39 mouse cellular contexts compared by ENCODE assay signal in genomic region chr8:43163255-43163654, GRCm38 (mm10). TPM values are rescaled to one million over a fixed set of nuclear protein-coding genes. Genes with fewer than 3 reads are reported as not detected.
"Had no signal": no experiment of that assay in that cellular context is flagged by ENCODE, and none has a peak within 500 bp of the region (broad histone marks: within the 10 kb centered on the region; RNA-seq: fewer than 3 reads in every experiment).

No protein-coding gene starts in this region.

- H3K9me3 ChIP-seq: heart, embryonic 13.5 days; heart, embryonic 15.5 days; hindbrain, embryonic 10.5 days; hindbrain, embryonic 12.5 days; intestine, embryonic 15.5 days; limb, embryonic 10.5 days; limb, embryonic 12.5 days had no signal

- H3K4me2 ChIP-seq: heart, embryonic 11.5 days; heart, embryonic 13.5 days; heart, embryonic 15.5 days; hindbrain, embryonic 12.5 days; hindbrain, embryonic 14.5 days; intestine, embryonic 15.5 days; limb, embryonic 12.5 days; liver, embryonic 11.5 days had no signal

- H3K4me1 ChIP-seq: heart, embryonic 13.5 days; heart, embryonic 15.5 days; hindbrain, embryonic 10.5 days; hindbrain, embryonic 12.5 days; intestine, embryonic 15.5 days; limb, embryonic 10.5 days; limb, embryonic 12.5 days had no signal

- H3K27ac ChIP-seq: heart, embryonic 13.5 days; heart, embryonic 15.5 days; hindbrain, embryonic 10.5 days; hindbrain, embryonic 12.5 days; hindbrain, embryonic 14.5 days; intestine, embryonic 15.5 days; left cerebral cortex, adult 2 months; limb, embryonic 10.5 days; limb, embryonic 12.5 days had no signal

- H3K4me3 ChIP-seq: heart, embryonic 13.5 days; heart, embryonic 15.5 days; hindbrain, embryonic 10.5 days; hindbrain, embryonic 12.5 days; intestine, embryonic 15.5 days; left cerebral cortex, adult 2 months; limb, embryonic 10.5 days; limb, embryonic 12.5 days had no signal

- H3K9ac ChIP-seq: forebrain, postnatal 0 days; heart, embryonic 13.5 days; heart, embryonic 15.5 days; hindbrain, embryonic 12.5 days; hindbrain, embryonic 14.5 days; intestine, embryonic 15.5 days; limb, embryonic 12.5 days had no signal

- H3K36me3 ChIP-seq: heart, embryonic 13.5 days; heart, embryonic 15.5 days; hindbrain, embryonic 10.5 days; hindbrain, embryonic 12.5 days; intestine, embryonic 15.5 days; limb, embryonic 10.5 days; limb, embryonic 12.5 days had no signal

- ATAC-seq: forebrain, postnatal 0 days; hindbrain, embryonic 16.5 days; inflammation-experienced regulatory T-cells, adult 6 months; intestine, embryonic 15.5 days; intestine, postnatal 0 days had no signal

- DNase-seq: forebrain, postnatal 0 days; gastrocnemius, postnatal 14 days; gastrocnemius, postnatal 36 days; heart, adult 18-20 months; heart, postnatal 14 days; heart, postnatal 36 days; kidney, adult 18-20 months; kidney, adult 8-10 months; kidney, postnatal 10 days; kidney, postnatal 25 days; layer of hippocampus, adult 9-11 months; liver had no signal

- H3K27me3 ChIP-seq: heart, embryonic 13.5 days; heart, embryonic 15.5 days; hindbrain, embryonic 12.5 days; intestine, embryonic 15.5 days; limb, embryonic 12.5 days had no signal

RNA-seq across cellular contexts. Expression of gene Triml2, which starts 17.1 kb away (rescaled TPM):
- total RNA-seq: gastrocnemius, adult 18-20 months; gastrocnemius, adult 8-10 months; gastrocnemius, postnatal 14 days; gastrocnemius, postnatal 36 days; heart, adult 18-20 months; heart, adult 8-10 months; heart, postnatal 14 days; heart, postnatal 36 days; layer of hippocampus, adult 18-20 months; layer of hippocampus, adult 8-10 months; layer of hippocampus, postnatal 14 days; left cerebral cortex, adult 2 months had no signal
- polyA plus RNA-seq: forebrain, postnatal 0 days; heart, embryonic 11.5 days; heart, embryonic 13.5 days; heart, embryonic 15.5 days; heart, postnatal 0 days; hindbrain, embryonic 10.5 days; hindbrain, embryonic 12.5 days; hindbrain, embryonic 14.5 days; hindbrain, embryonic 16.5 days; inflammation-experienced regulatory T-cells, adult 6 months; intestine, embryonic 15.5 days; intestine, postnatal 0 days; kidney, embryonic 14.5 days; kidney, embryonic 16.5 days; large intestine, adult 2 months; limb, embryonic 10.5 days; limb, embryonic 12.5 days; limb, embryonic 14.5 days; liver, embryonic 11.5 days had no signal

RNA-seq across cellular contexts. Expression of gene Triml1, which starts 22.0 kb away (rescaled TPM):
- total RNA-seq: forebrain, postnatal 0 days; gastrocnemius, adult 18-20 months; gastrocnemius, adult 8-10 months; gastrocnemius, postnatal 14 days; gastrocnemius, postnatal 36 days; heart, adult 18-20 months; heart, adult 8-10 months; heart, postnatal 14 days; heart, postnatal 36 days; layer of hippocampus, adult 18-20 months; layer of hippocampus, adult 8-10 months; layer of hippocampus, postnatal 14 days; left cerebral cortex, adult 2 months; left cerebral cortex, postnatal 14 days; left cerebral cortex, postnatal 36 days had no signal
- polyA plus RNA-seq: forebrain, postnatal 0 days; heart, embryonic 11.5 days; heart, embryonic 13.5 days; heart, embryonic 15.5 days; heart, postnatal 0 days; hindbrain, embryonic 10.5 days; hindbrain, embryonic 12.5 days; hindbrain, embryonic 14.5 days; hindbrain, embryonic 16.5 days; inflammation-experienced regulatory T-cells, adult 6 months; intestine, embryonic 15.5 days; intestine, postnatal 0 days; kidney, embryonic 14.5 days; kidney, embryonic 16.5 days; large intestine, adult 2 months; limb, embryonic 10.5 days; limb, embryonic 12.5 days; limb, embryonic 14.5 days; liver, embryonic 11.5 days had no signal
